Mouse (Mus musculus) lung, postnatal 0 days (tissue): ENCODE results near the gene Myo19. TPM values are rescaled to one million over a fixed set of nuclear protein-coding genes. Genes with fewer than 3 reads are reported as not detected.

Source experiments
- ATAC-seq: fragments of 200-750 bp; cut with Nextera tagmentation; 2 replicates; pipeline ENCODE4 v1.8.0; 2017; ENCODE audit warnings: moderate library complexity
- DNase-seq: peaks from one replicate; pipeline ENCODE4 v3.0.0-alpha.2; 2016; ENCODE audit warnings: low spot score
- H3K27ac ChIP-seq: fragments of 300-500 bp; sonication (generic); 2 replicates; pipeline ENCODE4 v1.5.1; 2014; ENCODE audit warnings: antibody characterized with exemption, mild to moderate bottlenecking, low read length, mixed read lengths
- H3K27me3 ChIP-seq: fragments of 300-500 bp; sonication (generic); replicated peaks from 2 replicates; pipeline ENCODE4 v1.6.1; 2014; ENCODE audit warnings: low read length, mixed read lengths; ENCODE audit not compliant: insufficient read depth
- H3K36me3 ChIP-seq: fragments of 300-500 bp; sonication (generic); 2 replicates; pipeline ENCODE4 v1.6.1; 2014; ENCODE audit warnings: low read length, mixed read lengths; ENCODE audit not compliant: insufficient read depth
- H3K4me1 ChIP-seq: fragments of 300-500 bp; sonication (generic); 2 replicates; pipeline ENCODE4 v1.6.1; 2014; ENCODE audit warnings: antibody characterized with exemption, low read depth, low read length, mixed read lengths; ENCODE audit not compliant: insufficient read depth
- H3K4me2 ChIP-seq: fragments of 300-500 bp; sonication (generic); replicated peaks from 2 replicates; pipeline ENCODE4 v1.6.1; 2014; ENCODE audit warnings: low read depth, mild to moderate bottlenecking, low read length, moderate library complexity, mixed read lengths
- H3K4me3 ChIP-seq: fragments of 300-500 bp; sonication (generic); 2 replicates; pipeline ENCODE4 v1.5.1; 2014; ENCODE audit warnings: low read depth, low read length
- H3K9ac ChIP-seq: fragments of 300-500 bp; sonication (generic); replicated peaks from 2 replicates; pipeline ENCODE4 v1.6.1; 2014; ENCODE audit warnings: low read depth, mild to moderate bottlenecking
- H3K9me3 ChIP-seq: fragments of 300-500 bp; sonication (generic); 2 replicates; pipeline ENCODE4 v1.6.1; 2016; ENCODE audit warnings: low read length, mixed read lengths
- CTCF ChIP-seq: IDR thresholded peaks from 2 replicates; pipeline ENCODE4 v1.5.1; 2016; ENCODE audit warnings: antibody characterized with exemption, mild to moderate bottlenecking
- EP300 ChIP-seq: IDR thresholded peaks from 2 replicates; pipeline ENCODE4 v1.6.1; 2016; ENCODE audit warnings: antibody characterized with exemption, mild to moderate bottlenecking, control low read depth
- WGBS: fragments of 180-500 bp; shearing (Covaris S2); extraction: QIAGEN DNeasy Blood & Tissue Kit; methylation state at CpG from one replicate; pipeline ENCODE4 v1.1.7; 2014; 5-methylcytosine and 5-hydroxymethylcytosine counted together
- polyA plus RNA-seq: library from polyadenylated mRNA; unstranded; fragments of >200 nt; fragmentation: Nextera tagmentation; extraction: Ambion mirVana; gene quantifications from 2 replicates; pipeline ENCODE4 v1.2.1, GENCODE M21; 2015

The Myo19 gene
- polyA plus RNA-seq, 1 experiment from 2014 or later: 2.6 TPM

- no peak for DNase-seq
These were observed 5.3 kb downstream of the Myo19 start for GRCm38 (mm10) chr11:84885238-84885637.

GRCm38 (mm10) chr11:84886236-84886635 is 6.3 kb downstream of the Myo19 start:
- Histone ChIP-seq H3K9me3 (no peaks in the 10 kb centered on the region), H3K27ac (no peak overlapping the region), H3K9ac (no peak overlapping the region), H3K4me1 (no peaks in the 10 kb centered on the region), H3K36me3 (peaks cover 4% of the 10 kb centered on the region; the same call in 1 of the 2 replicates), H3K4me2 (no peak overlapping the region), H3K27me3 (no peaks in the 10 kb centered on the region), H3K4me3 (no peak overlapping the region)
- 88% methylated on average over 5 of the region's 5 CpGs for WGBS
- TF ChIP-seq CTCF (no peak), EP300 (no peak)
- ATAC-seq (no peak), DNase-seq (no peak)

More at GRCm38 (mm10) chr11:84885238-84885637, 5.3 kb downstream of the Myo19 start:
- Histone ChIP-seq H3K36me3 (peaks cover 4% of the 10 kb centered on the region; the same call in 1 of the 2 replicates), H3K27ac (no peak overlapping the region), H3K4me3 (no peak overlapping the region), H3K9me3 (no peaks in the 10 kb centered on the region), H3K4me2 (no peak overlapping the region), H3K4me1 (peaks cover 6% of the 10 kb centered on the region; the same call in 1 of the 2 replicates), H3K9ac (no peak overlapping the region), H3K27me3 (no peaks in the 10 kb centered on the region)
- WGBS: 88% methylated on average over 4 of the region's 4 CpGs
- no peak for TF ChIP-seq CTCF
- TF ChIP-seq EP300: no peak
- no peak for ATAC-seq

GRCm38 (mm10) chr11:84886767-84887511 is 7.0 kb downstream of the Myo19 start:
- Histone ChIP-seq H3K4me1 (no peaks in the 10 kb centered on the region), H3K4me3 (no peak overlapping the region), H3K27ac (no peak overlapping the region), H3K9ac (no peak overlapping the region), H3K9me3 (no peaks in the 10 kb centered on the region), H3K4me2 (no peak overlapping the region), H3K27me3 (no peaks in the 10 kb centered on the region), H3K36me3 (peaks cover 11% of the 10 kb centered on the region)
- DNase-seq: no peak
- TF ChIP-seq EP300 (no peak), CTCF (no peak)
- no peak for ATAC-seq
- WGBS: 90% methylated on average over 11 of the region's 11 CpGs

GRCm38 (mm10) chr11:84888025-84888424 is 8.1 kb downstream of the Myo19 start:
- Histone ChIP-seq H3K9me3 (no peaks in the 10 kb centered on the region), H3K27ac (no peak overlapping the region), H3K36me3 (peaks cover 11% of the 10 kb centered on the region), H3K27me3 (no peaks in the 10 kb centered on the region), H3K4me3 (no peak overlapping the region), H3K4me2 (no peak overlapping the region), H3K9ac (no peak overlapping the region), H3K4me1 (no peaks in the 10 kb centered on the region)
- no peak for DNase-seq
- ATAC-seq: no peak
- TF ChIP-seq CTCF (no peak), EP300 (no peak)
- WGBS: 96% methylated on average over 8 of the region's 8 CpGs

- Histone ChIP-seq H3K4me2 (no peak overlapping the region), H3K9me3 (no peaks in the 10 kb centered on the region), H3K9ac (no peak overlapping the region), H3K4me3 (no peak overlapping the region), H3K4me1 (no peaks in the 10 kb centered on the region), H3K27me3 (no peaks in the 10 kb centered on the region), H3K27ac (no peak overlapping the region), H3K36me3 (peaks cover 15% of the 10 kb centered on the region)
- no peak for DNase-seq
- 85% methylated on average over 2 of the region's 2 CpGs for WGBS
- ATAC-seq: no peak
- TF ChIP-seq CTCF (no peak), EP300 (no peak)
These were observed 9.5 kb downstream of the Myo19 start for GRCm38 (mm10) chr11:84889492-84889891.

- TF ChIP-seq EP300 (no peak), CTCF (no peak)
- Histone ChIP-seq H3K9me3 (no peaks in the 10 kb centered on the region), H3K4me1 (no peaks in the 10 kb centered on the region), H3K36me3 (peaks cover 18% of the 10 kb centered on the region; the same call in 1 of the 2 replicates), H3K4me2 (no peak overlapping the region), H3K4me3 (no peak overlapping the region), H3K27me3 (no peaks in the 10 kb centered on the region), H3K27ac (no peak overlapping the region), H3K9ac (no peak overlapping the region)
- DNase-seq (no peak), ATAC-seq (no peak)
- WGBS: 91% methylated on average over 7 of the region's 7 CpGs
These were observed 11.8 kb downstream of the Myo19 start for GRCm38 (mm10) chr11:84891705-84892104.
